Mouse (Mus musculus): ENCODE results near the gene Atp8a2.
A peak's percentile ranks its signal among the peaks of the same experiment; 100 is the strongest.
"Not testable (repeated sequence)": the region's sequence is repeated elsewhere in the genome, so short reads cannot be mapped to it uniquely, and the experiment has no call there.

Atp8a2 gene

GRCm38 (mm10) chr14:59644896-59645295, 552.1 kb downstream of the Atp8a2 start:
- no peak for DNase-seq (ENCODE audit: low spot score)

- no peak for DNase-seq (ENCODE audit: low spot score)
Measured at GRCm38 (mm10) chr14:59644166-59644565, 552.8 kb downstream of the Atp8a2 start.

GRCm38 (mm10) chr14:59643582-59643981, 553.4 kb downstream of the Atp8a2 start:
- no peak for DNase-seq (ENCODE audit: low spot score)

GRCm38 (mm10) chr14:59641856-59642255, 555.1 kb downstream of the Atp8a2 start:
- no peak for DNase-seq (ENCODE audit: low spot score)

GRCm38 (mm10) chr14:59638906-59639703, 557.9 kb downstream of the Atp8a2 start:
- DNase-seq (ENCODE audit: low spot score) = peak; percentile 42

GRCm38 (mm10) chr14:59633988-59634387, 563.0 kb downstream of the Atp8a2 start:
- no peak for DNase-seq (ENCODE audit: low spot score)

GRCm38 (mm10) chr14:59633295-59633898, 563.6 kb downstream of the Atp8a2 start:
- no peak for DNase-seq (ENCODE audit: low spot score)

- DNase-seq (ENCODE audit: low spot score) = no peak
Measured at GRCm38 (mm10) chr14:59632067-59632466, 564.9 kb downstream of the Atp8a2 start.

GRCm38 (mm10) chr14:59630096-59630495, 566.9 kb downstream of the Atp8a2 start:
- DNase-seq (ENCODE audit: low spot score) = no peak

- DNase-seq (ENCODE audit: low spot score) = no peak
Measured at GRCm38 (mm10) chr14:59629308-59629707, 567.7 kb downstream of the Atp8a2 start.

- no peak for DNase-seq (ENCODE audit: low spot score)
Measured at GRCm38 (mm10) chr14:59627823-59628222, 569.2 kb downstream of the Atp8a2 start.

- no peak for DNase-seq (ENCODE audit: low spot score)
Measured at GRCm38 (mm10) chr14:59627142-59627680, 569.8 kb downstream of the Atp8a2 start.

GRCm38 (mm10) chr14:59626711-59627110, 570.3 kb downstream of the Atp8a2 start:
- no peak for DNase-seq (ENCODE audit: low spot score)

GRCm38 (mm10) chr14:59625806-59626364, 571.1 kb downstream of the Atp8a2 start:
- peak; percentile 16 for DNase-seq (ENCODE audit: low spot score)

- DNase-seq (ENCODE audit: low spot score) = peak; percentile 80
Measured at GRCm38 (mm10) chr14:59625158-59625805, 571.7 kb downstream of the Atp8a2 start, which contains the start of gene Shisa2. Gene Shisa2, plus strand, starts transcription at chr14:59625308.

GRCm38 (mm10) chr14:59624326-59624885, 572.6 kb downstream of the Atp8a2 start:
- no peak for DNase-seq (ENCODE audit: low spot score)

GRCm38 (mm10) chr14:59616802-59617201, 580.2 kb downstream of the Atp8a2 start:
- no peak for DNase-seq (ENCODE audit: low spot score)

GRCm38 (mm10) chr14:59614149-59614548, 582.8 kb downstream of the Atp8a2 start:
- not testable (repeated sequence) for DNase-seq (ENCODE audit: low spot score)

- peak; percentile 17 for DNase-seq (ENCODE audit: low spot score)
Measured at GRCm38 (mm10) chr14:59612920-59613625, 583.9 kb downstream of the Atp8a2 start.

GRCm38 (mm10) chr14:59607021-59607420, 590.0 kb downstream of the Atp8a2 start:
- DNase-seq (ENCODE audit: low spot score) = no peak

GRCm38 (mm10) chr14:59605671-59606353, 591.2 kb downstream of the Atp8a2 start:
- DNase-seq (ENCODE audit: low spot score) = peak; percentile 23

Measured in yolk sac, embryonic 10.5 days (tissue).